Mouse (Mus musculus): ENCODE measurements around the gene Olfr749. TPM values are rescaled to one million over a fixed set of nuclear protein-coding genes. Genes with fewer than 3 reads are reported as not detected.

Gene Olfr749
- polyA plus RNA-seq, 1 experiment from 2014 or later = not detected

GRCm38 (mm10) chr14:50707073-50707472 lies 37.8 kb downstream of the Olfr749 start, which contains the start of gene Olfr748:
Gene Olfr748, plus strand, starts transcription at chr14:50707373.
- Histone ChIP-seq H3K4me1 (no peaks in the 10 kb centered on the region), H3K27ac (replicated peaks) (no peak within 1 kb of the TSS), H3K36me3 (no peaks in the 10 kb centered on the region), H3K4me3 (replicated peaks) (no peak within 1 kb of the TSS), H3K4me2 (no peak within 1 kb of the TSS), H3K9me3 (replicated peaks) (no peaks in the 10 kb centered on the region), H3K9ac (replicated peaks) (no peak within 1 kb of the TSS), H3K27me3 (replicated peaks) (no peaks in the 10 kb centered on the region)
- WGBS = 73% methylated on average over 1 of the region's 1 CpGs
- no peak for ATAC-seq (ENCODE audit: low FRiP score)

GRCm38 (mm10) chr14:50693106-50693505 lies 51.8 kb downstream of the Olfr749 start, which contains the start of gene Olfr747:
Gene Olfr747, minus strand, starts transcription at chr14:50693206.
- WGBS = 95% methylated on average over 3 of the region's 3 CpGs
- H3K27me3 ChIP-seq (replicated peaks) = no peaks in the 10 kb centered on the region
- H3K27ac ChIP-seq (replicated peaks) = no peak within 1 kb of the TSS
- H3K4me1 ChIP-seq = no peaks in the 10 kb centered on the region
- no peak within 1 kb of the TSS for H3K4me3 ChIP-seq (replicated peaks)
- no peaks in the 10 kb centered on the region for H3K9me3 ChIP-seq (replicated peaks)
- H3K4me2 ChIP-seq = no peak within 1 kb of the TSS
- H3K36me3 ChIP-seq = no peaks in the 10 kb centered on the region
- no peak within 1 kb of the TSS for H3K9ac ChIP-seq (replicated peaks)
- ATAC-seq (ENCODE audit: low FRiP score) = no peak

Other genes starting within 250 kb of the Olfr749 start
- gene Olfr742, start 241.5 kb downstream of the Olfr749 start, polyA plus RNA-seq (2015; fragmentation: Nextera tagmentation; extraction: Ambion mirVana) = not detected in 2 replicates
- not detected in 2 replicates for gene Olfr743, start 223.3 kb downstream of the Olfr749 start, polyA plus RNA-seq (2015; fragmentation: Nextera tagmentation; extraction: Ambion mirVana)
- gene Olfr744, start 130.2 kb downstream of the Olfr749 start, polyA plus RNA-seq (2015; fragmentation: Nextera tagmentation; extraction: Ambion mirVana) = not detected in 2 replicates
- gene Olfr745, start 105.7 kb downstream of the Olfr749 start, polyA plus RNA-seq (2015; fragmentation: Nextera tagmentation; extraction: Ambion mirVana) = not detected in 2 replicates
- gene Olfr746, start 98.0 kb downstream of the Olfr749 start, polyA plus RNA-seq (2015; fragmentation: Nextera tagmentation; extraction: Ambion mirVana) = not detected in 2 replicates
- not detected in 2 replicates for gene Olfr747, start 51.9 kb downstream of the Olfr749 start, polyA plus RNA-seq (2015; fragmentation: Nextera tagmentation; extraction: Ambion mirVana)
- not detected in 2 replicates for gene Olfr748, start 37.7 kb downstream of the Olfr749 start, polyA plus RNA-seq (2015; fragmentation: Nextera tagmentation; extraction: Ambion mirVana)
- gene Ttc5, start 40.4 kb upstream of the Olfr749 start, polyA plus RNA-seq (2015; fragmentation: Nextera tagmentation; extraction: Ambion mirVana) = 114 and 119 TPM in 2 replicates
- not detected in 2 replicates for gene Ccnb1ip1, start 62.6 kb upstream of the Olfr749 start, polyA plus RNA-seq (2015; fragmentation: Nextera tagmentation; extraction: Ambion mirVana)
- gene Parp2, start 62.7 kb upstream of the Olfr749 start, polyA plus RNA-seq (2015; fragmentation: Nextera tagmentation; extraction: Ambion mirVana) = 43.6 and 48.7 TPM in 2 replicates
- gene Tep1, start 125.5 kb upstream of the Olfr749 start, polyA plus RNA-seq (2015; fragmentation: Nextera tagmentation; extraction: Ambion mirVana) = 3.1 and 4.0 TPM in 2 replicates
- gene Klhl33, start 152.4 kb upstream of the Olfr749 start, polyA plus RNA-seq (2015; fragmentation: Nextera tagmentation; extraction: Ambion mirVana) = 3.4 and 4.1 TPM in 2 replicates
- gene Osgep, start 179.8 kb upstream of the Olfr749 start, polyA plus RNA-seq (2015; fragmentation: Nextera tagmentation; extraction: Ambion mirVana) = 107 and 125 TPM in 2 replicates
- gene Apex1, start 179.9 kb upstream of the Olfr749 start, polyA plus RNA-seq (2015; fragmentation: Nextera tagmentation; extraction: Ambion mirVana) = 157 and 177 TPM in 2 replicates
- gene Pip4p1, start 185.8 kb upstream of the Olfr749 start, polyA plus RNA-seq (2015; fragmentation: Nextera tagmentation; extraction: Ambion mirVana) = 98.6 and 99.7 TPM in 2 replicates
- gene Pnp, start 186.0 kb upstream of the Olfr749 start, polyA plus RNA-seq (2015; fragmentation: Nextera tagmentation; extraction: Ambion mirVana) = 20.5 and 36.3 TPM in 2 replicates
- gene Gm49342, start 199.4 kb upstream of the Olfr749 start, polyA plus RNA-seq (2015; fragmentation: Nextera tagmentation; extraction: Ambion mirVana) = not detected in 2 replicates
- 0.55 and 0.73 TPM in 2 replicates for gene Pnp2, start 210.9 kb upstream of the Olfr749 start, polyA plus RNA-seq (2015; fragmentation: Nextera tagmentation; extraction: Ambion mirVana)